Comparison of ENCODE assay signal across 18 mouse cellular contexts in genomic region chr12:80693700-80694099, GRCm38 (mm10). TPM values are rescaled to one million over a fixed set of nuclear protein-coding genes. Genes with fewer than 3 reads are reported as not detected.
A peak's percentile ranks its signal among the peaks of the same experiment; 100 is the strongest.
DNase-seq lines count a peak whose midpoint lies in the region; ATAC-seq and TF ChIP-seq lines count a peak whose summit lies in the region.
"Had no signal": no experiment of that assay in that cellular context is flagged by ENCODE, and none has a peak within 500 bp of the region (broad histone marks: within the 10 kb centered on the region; RNA-seq: fewer than 3 reads in every experiment).

No protein-coding gene starts in this region.

- H3K27ac ChIP-seq in heart, embryonic 15.5 days, result no peak overlapping the region
- H3K27ac ChIP-seq in midbrain, embryonic 12.5 days (replicated peaks), result no peak overlapping the region
- H3K27ac ChIP-seq in midbrain, embryonic 11.5 days (ENCODE audit: low read depth, low read length), result no peak overlapping the region
- no peak overlapping the region for H3K27ac ChIP-seq in intestine, postnatal 0 days (ENCODE audit: low read depth, low read length)
- no peak overlapping the region for H3K27ac ChIP-seq in stomach, embryonic 15.5 days
- H3K27ac ChIP-seq in forebrain, embryonic 16.5 days (ENCODE audit: low read length), result no peak overlapping the region
- H3K27ac ChIP-seq: embryonic facial prominence, embryonic 13.5 days; macrophage had no signal

- DNase-seq in heart, postnatal 25 days (ENCODE audit: low spot score), result no peak
- no peak for DNase-seq in midbrain, embryonic 11.5 days (ENCODE audit: low spot score, missing footprints)
- DNase-seq in cerebellum, adult 8-10 months, result no peak
- DNase-seq: adrenal gland, postnatal 14 days; cerebellum, adult 2 months; heart, adult 11 months; layer of hippocampus, postnatal 36 days; thymus, postnatal 14 days had no signal

- no peak overlapping the region for H3K9ac ChIP-seq in heart, embryonic 15.5 days
- H3K9ac ChIP-seq in midbrain, embryonic 12.5 days (replicated peaks), result no peak overlapping the region
- H3K9ac ChIP-seq in midbrain, embryonic 11.5 days (ENCODE audit: low read length), result no peak overlapping the region
- no peak overlapping the region for H3K9ac ChIP-seq in intestine, postnatal 0 days (ENCODE audit: low read depth, low read length)
- H3K9ac ChIP-seq in stomach, embryonic 15.5 days, result no peak overlapping the region
- no peak overlapping the region for H3K9ac ChIP-seq in forebrain, embryonic 16.5 days (replicated peaks; ENCODE audit: low read depth, low read length)

- TF ChIP-seq CTCF in intestine, postnatal 0 days (IDR thresholded peaks at IDR 0.05; ENCODE audit: low read depth), result no peak

- intact Hi-C loops in heart, postnatal 25 days (cut with DNase I), result no loop called here

- H3K4me3 ChIP-seq in heart, embryonic 15.5 days, result no peak overlapping the region
- no peak overlapping the region for H3K4me3 ChIP-seq in midbrain, embryonic 12.5 days
- H3K4me3 ChIP-seq in midbrain, embryonic 11.5 days (ENCODE audit: low read depth, low read length), result no peak overlapping the region
- H3K4me3 ChIP-seq in intestine, postnatal 0 days (ENCODE audit: low read depth, low read length), result no peak overlapping the region
- H3K4me3 ChIP-seq in stomach, embryonic 15.5 days (replicated peaks), result 0 out of 2 replicates have a peak overlapping the region, but pooled peaks have one; percentile 47
- H3K4me3 ChIP-seq in forebrain, embryonic 16.5 days (replicated peaks; ENCODE audit: low read length), result no peak overlapping the region

- WGBS in heart, embryonic 15.5 days, result 58% methylated on average over 2 of the region's 2 CpGs
- WGBS in midbrain, embryonic 12.5 days, result 53% methylated on average over 2 of the region's 2 CpGs
- WGBS in midbrain, embryonic 11.5 days, result 48% methylated on average over 2 of the region's 2 CpGs
- 25% methylated on average over 2 of the region's 2 CpGs for WGBS in intestine, postnatal 0 days
- WGBS in stomach, embryonic 15.5 days, result 43% methylated on average over 2 of the region's 2 CpGs
- WGBS in forebrain, embryonic 16.5 days, result 65% methylated on average over 2 of the region's 2 CpGs

- no peaks in the 10 kb centered on the region for H3K9me3 ChIP-seq in heart, embryonic 15.5 days (replicated peaks)
- H3K9me3 ChIP-seq in midbrain, embryonic 12.5 days, result 0 out of 2 replicates have a peak, but pooled peaks cover 3% of the 10 kb centered on the region
- H3K9me3 ChIP-seq in midbrain, embryonic 11.5 days (ENCODE audit: control insufficient read depth, low read length), result no peaks in the 10 kb centered on the region
- no peaks in the 10 kb centered on the region for H3K9me3 ChIP-seq in intestine, postnatal 0 days (ENCODE audit: control insufficient read depth)
- no peaks in the 10 kb centered on the region for H3K9me3 ChIP-seq in stomach, embryonic 15.5 days
- H3K9me3 ChIP-seq in forebrain, embryonic 16.5 days (ENCODE audit: control insufficient read depth, low read length), result no peaks in the 10 kb centered on the region
- H3K9me3 ChIP-seq: embryonic facial prominence, embryonic 13.5 days had no signal

- no peaks in the 10 kb centered on the region for H3K36me3 ChIP-seq in heart, embryonic 15.5 days
- H3K36me3 ChIP-seq in midbrain, embryonic 12.5 days, result no peaks in the 10 kb centered on the region
- no peaks in the 10 kb centered on the region for H3K36me3 ChIP-seq in midbrain, embryonic 11.5 days (ENCODE audit: control insufficient read depth, insufficient read depth, low read length)
- H3K36me3 ChIP-seq in intestine, postnatal 0 days (ENCODE audit: control insufficient read depth, insufficient read depth), result no peaks in the 10 kb centered on the region
- no peaks in the 10 kb centered on the region for H3K36me3 ChIP-seq in stomach, embryonic 15.5 days
- no peaks in the 10 kb centered on the region for H3K36me3 ChIP-seq in forebrain, embryonic 16.5 days (ENCODE audit: control insufficient read depth, insufficient read depth)
- H3K36me3 ChIP-seq: embryonic facial prominence, embryonic 13.5 days had no signal

- peaks cover 51% of the 10 kb centered on the region for H3K27me3 ChIP-seq in heart, embryonic 15.5 days
- peaks cover 51% of the 10 kb centered on the region for H3K27me3 ChIP-seq in midbrain, embryonic 12.5 days
- H3K27me3 ChIP-seq in midbrain, embryonic 11.5 days (ENCODE audit: control insufficient read depth, insufficient read depth, low read length), result peaks cover 36% of the 10 kb centered on the region
- H3K27me3 ChIP-seq in intestine, postnatal 0 days (replicated peaks; ENCODE audit: control insufficient read depth, insufficient read depth, low read length), result no peaks in the 10 kb centered on the region
- H3K27me3 ChIP-seq in stomach, embryonic 15.5 days (replicated peaks), result peaks cover 28% of the 10 kb centered on the region
- H3K27me3 ChIP-seq in forebrain, embryonic 16.5 days (replicated peaks; ENCODE audit: control insufficient read depth, insufficient read depth, low read length), result peaks cover 30% of the 10 kb centered on the region

- peaks cover 20% of the 10 kb centered on the region for H3K4me1 ChIP-seq in heart, embryonic 15.5 days (replicated peaks)
- H3K4me1 ChIP-seq in midbrain, embryonic 12.5 days, result peaks cover 15% of the 10 kb centered on the region
- peaks cover 11% of the 10 kb centered on the region for H3K4me1 ChIP-seq in midbrain, embryonic 11.5 days (ENCODE audit: control insufficient read depth, insufficient read depth, low read length)
- H3K4me1 ChIP-seq in intestine, postnatal 0 days (replicated peaks; ENCODE audit: control insufficient read depth, insufficient read depth, low read length), result 0 out of 2 replicates have a peak, but pooled peaks cover 8% of the 10 kb centered on the region
- peaks cover 12% of the 10 kb centered on the region for H3K4me1 ChIP-seq in stomach, embryonic 15.5 days
- peaks cover 15% of the 10 kb centered on the region for H3K4me1 ChIP-seq in forebrain, embryonic 16.5 days (replicated peaks; ENCODE audit: control insufficient read depth, insufficient read depth, low read length)

- H3K4me2 ChIP-seq in heart, embryonic 15.5 days, result peak overlapping the region; percentile 69
- H3K4me2 ChIP-seq in midbrain, embryonic 12.5 days (replicated peaks), result peak overlapping the region; percentile 58; the same call in 1 of the 2 replicates
- H3K4me2 ChIP-seq in midbrain, embryonic 11.5 days, result no peak overlapping the region
- H3K4me2 ChIP-seq in intestine, postnatal 0 days (replicated peaks; ENCODE audit: low read depth), result no peak overlapping the region; the same call in 1 of the 2 replicates
- H3K4me2 ChIP-seq in stomach, embryonic 15.5 days, result peak overlapping the region; percentile 83
- no peak overlapping the region for H3K4me2 ChIP-seq in forebrain, embryonic 16.5 days (ENCODE audit: low read length)

- ATAC-seq in heart, embryonic 15.5 days (replicated peaks; ENCODE audit: insufficient number of reproducible peaks, insufficient read depth, low FRiP score, low read depth), result no peak
- ATAC-seq in midbrain, embryonic 12.5 days (ENCODE audit: low FRiP score, low read depth), result no peak
- ATAC-seq in midbrain, embryonic 11.5 days (ENCODE audit: low FRiP score), result no peak
- peak; percentile 35; the same call in 1 of the 2 replicates for ATAC-seq in intestine, postnatal 0 days
- ATAC-seq in stomach, embryonic 15.5 days (ENCODE audit: insufficient read depth, low FRiP score, low read depth), result no peak
- ATAC-seq in forebrain, embryonic 16.5 days, result no peak

RNA-seq across cellular contexts. Expression of gene Plekhd1, which starts 1.3 kb away (rescaled TPM):
- polyA plus RNA-seq in heart, embryonic 15.5 days (2015; fragmentation: Nextera tagmentation; extraction: Ambion mirVana), result 0.40 and 0.55 TPM in 2 replicates
- total RNA-seq in heart, postnatal 25 days (2021), result not detected
- polyA plus RNA-seq in midbrain, embryonic 12.5 days (2016; fragmentation: Nextera tagmentation; extraction: Ambion mirVana), result 3.3 and 4.4 TPM in 2 replicates
- polyA plus RNA-seq in midbrain, embryonic 11.5 days (2014; fragmentation: Nextera tagmentation; extraction: Ambion mirVana), result 1.1 and 1.4 TPM in 2 replicates
- polyA plus RNA-seq in intestine, postnatal 0 days (2015; fragmentation: Nextera tagmentation; extraction: Ambion mirVana), result 1.5 and 1.9 TPM in 2 replicates
- 5.6 and 6.9 TPM in 2 replicates for polyA plus RNA-seq in stomach, embryonic 15.5 days (2015; fragmentation: Nextera tagmentation; extraction: Ambion mirVana)
- polyA plus RNA-seq in forebrain, embryonic 16.5 days (2015; fragmentation: Nextera tagmentation; extraction: Ambion mirVana), result 0.63 and 1.5 TPM in 2 replicates
- total RNA-seq: adrenal gland, postnatal 14 days; hematopoietic stem cell, adult 5-6 weeks; monocyte, adult 5-6 weeks; neutrophil, adult 5-6 weeks had no signal
- polyA plus RNA-seq: macrophage had no signal

RNA-seq across cellular contexts. Expression of gene Erh, which starts 49.6 kb away (rescaled TPM):
- 133 and 168 TPM in 2 replicates for polyA plus RNA-seq in heart, embryonic 15.5 days (2015; fragmentation: Nextera tagmentation; extraction: Ambion mirVana)
- 10 to 100 TPM; 25.0 to 26.1 TPM for total RNA-seq in heart, postnatal 25 days (2021)
- polyA plus RNA-seq in midbrain, embryonic 12.5 days (2016; fragmentation: Nextera tagmentation; extraction: Ambion mirVana), result 330 and 339 TPM in 2 replicates
- 361 and 378 TPM in 2 replicates for polyA plus RNA-seq in midbrain, embryonic 11.5 days (2014; fragmentation: Nextera tagmentation; extraction: Ambion mirVana)
- 112 and 113 TPM in 2 replicates for polyA plus RNA-seq in intestine, postnatal 0 days (2015; fragmentation: Nextera tagmentation; extraction: Ambion mirVana)
- 258 and 269 TPM in 2 replicates for polyA plus RNA-seq in stomach, embryonic 15.5 days (2015; fragmentation: Nextera tagmentation; extraction: Ambion mirVana)
- 293 and 335 TPM in 2 replicates for polyA plus RNA-seq in forebrain, embryonic 16.5 days (2015; fragmentation: Nextera tagmentation; extraction: Ambion mirVana)

RNA-seq across cellular contexts. Expression of gene Slc39a9, which starts 50.0 kb away (rescaled TPM):
- 14.0 and 20.5 TPM in 2 replicates for polyA plus RNA-seq in heart, embryonic 15.5 days (2015; fragmentation: Nextera tagmentation; extraction: Ambion mirVana)
- 10 to 100 TPM; 17.2 to 18.2 TPM for total RNA-seq in heart, postnatal 25 days (2021)
- 31.6 and 32.0 TPM in 2 replicates for polyA plus RNA-seq in midbrain, embryonic 12.5 days (2016; fragmentation: Nextera tagmentation; extraction: Ambion mirVana)
- polyA plus RNA-seq in midbrain, embryonic 11.5 days (2014; fragmentation: Nextera tagmentation; extraction: Ambion mirVana), result 29.8 and 30.4 TPM in 2 replicates
- polyA plus RNA-seq in intestine, postnatal 0 days (2015; fragmentation: Nextera tagmentation; extraction: Ambion mirVana), result 34.9 and 35.4 TPM in 2 replicates
- 24.4 and 27.7 TPM in 2 replicates for polyA plus RNA-seq in stomach, embryonic 15.5 days (2015; fragmentation: Nextera tagmentation; extraction: Ambion mirVana)
- 29.1 and 30.6 TPM in 2 replicates for polyA plus RNA-seq in forebrain, embryonic 16.5 days (2015; fragmentation: Nextera tagmentation; extraction: Ambion mirVana)

Comparison
In these comparisons a context has a peak if more than half of its experiments do, and no peak if none do; other contexts are left out.
1. H3K4me2 ChIP-seq: peak in heart, embryonic 15.5 days (single experiment), midbrain, embryonic 12.5 days (single experiment) and stomach, embryonic 15.5 days (single experiment); none in midbrain, embryonic 11.5 days (single experiment), intestine, postnatal 0 days (single experiment) and forebrain, embryonic 16.5 days (single experiment).